Comparison of ENCODE assay signal across 11 mouse cellular contexts in genomic region chr1:34140686-34141085, GRCm38 (mm10).
A peak's percentile ranks its signal among the peaks of the same experiment; 100 is the strongest.
DNase-seq lines count a peak whose midpoint lies in the region; ATAC-seq and TF ChIP-seq lines count a peak whose summit lies in the region.
"Had no signal": no experiment of that assay in that cellular context is flagged by ENCODE, and none has a peak within 500 bp of the region (broad histone marks: within the 10 kb centered on the region; RNA-seq: fewer than 3 reads in every experiment).

No protein-coding gene starts in this region.

- H3K36me3 ChIP-seq in kidney, postnatal 0 days (ENCODE audit: insufficient read depth, low read length) = no peaks in the 10 kb centered on the region
- H3K36me3 ChIP-seq in limb, embryonic 13.5 days = no peaks in the 10 kb centered on the region
- H3K36me3 ChIP-seq: hindbrain, embryonic 10.5 days had no signal

- peak; percentile 72; the same call in 1 of the 2 replicates for ATAC-seq in cerebellum, adult (ENCODE audit: insufficient number of reproducible peaks, low FRiP score, low TSS enrichment)
- no peak for ATAC-seq in kidney, postnatal 0 days (replicated peaks; ENCODE audit: low FRiP score, low read depth)
- no peak for ATAC-seq in limb, embryonic 13.5 days (ENCODE audit: low FRiP score, low read depth)

- TF ChIP-seq CTCF in kidney, postnatal 0 days (IDR thresholded peaks at IDR 0.05; ENCODE audit: low read depth) = no peak

- no peak for DNase-seq in cerebellum, postnatal 4 days (ENCODE audit: low spot score in 2 of 2)
- DNase-seq in kidney, postnatal 0 days (ENCODE audit: low spot score) = no peak
- no peak for DNase-seq in kidney, adult 8-10 months
- DNase-seq in cerebellum, adult 9-10 months = peak; percentile 61
- no peak for DNase-seq in left cerebral cortex, postnatal 36 days (ENCODE audit: low spot score in 2 of 2)
- no peak for DNase-seq in layer of hippocampus, postnatal 25 days (ENCODE audit: extremely low spot score in 1 of 2, low spot score in 1 of 2)
- DNase-seq: layer of hippocampus, adult 9-11 months; retina, postnatal 1 day had no signal

- no peak overlapping the region for H3K9ac ChIP-seq in kidney, postnatal 0 days (ENCODE audit: low read depth, low read length)
- H3K9ac ChIP-seq in limb, embryonic 13.5 days = no peak overlapping the region; the same call in 1 of the 2 replicates

- no peak overlapping the region for H3K4me2 ChIP-seq in kidney, postnatal 0 days (ENCODE audit: low read length)
- peak overlapping the region; percentile 27; the same call in 1 of the 2 replicates for H3K4me2 ChIP-seq in limb, embryonic 13.5 days (replicated peaks)

- H3K27ac ChIP-seq in kidney, postnatal 0 days = peak overlapping the region; percentile 75
- H3K27ac ChIP-seq in limb, embryonic 13.5 days = peak overlapping the region; percentile 45; the same call in 1 of the 2 replicates
- H3K27ac ChIP-seq: hindbrain, embryonic 10.5 days had no signal

- H3K27me3 ChIP-seq in kidney, postnatal 0 days (ENCODE audit: insufficient read depth, low read length) = no peaks in the 10 kb centered on the region
- no peaks in the 10 kb centered on the region for H3K27me3 ChIP-seq in limb, embryonic 13.5 days

- H3K4me1 ChIP-seq in kidney, postnatal 0 days (replicated peaks; ENCODE audit: insufficient read depth, low read length) = peaks cover 7% of the 10 kb centered on the region
- peaks cover 61% of the 10 kb centered on the region for H3K4me1 ChIP-seq in limb, embryonic 13.5 days

- intact Hi-C loops in left cerebral cortex, postnatal 36 days (cut with DNase I) = no loop called here

- H3K9me3 ChIP-seq in kidney, postnatal 0 days (replicated peaks; ENCODE audit: low read length) = no peaks in the 10 kb centered on the region
- no peaks in the 10 kb centered on the region for H3K9me3 ChIP-seq in limb, embryonic 13.5 days
- H3K9me3 ChIP-seq: hindbrain, embryonic 10.5 days had no signal

- WGBS in kidney, postnatal 0 days = 47% methylated on average over 3 of the region's 3 CpGs
- WGBS in limb, embryonic 13.5 days = 49% methylated on average over 3 of the region's 3 CpGs

- no peak overlapping the region for H3K4me3 ChIP-seq in kidney, postnatal 0 days (replicated peaks; ENCODE audit: low read depth, low read length)
- no peak overlapping the region for H3K4me3 ChIP-seq in limb, embryonic 13.5 days
- H3K4me3 ChIP-seq: hindbrain, embryonic 10.5 days had no signal
